Mouse (Mus musculus): ENCODE measurements around the gene Tmem217.
A peak's percentile ranks its signal among the peaks of the same experiment; 100 is the strongest.
"Not testable (repeated sequence)": the region's sequence is repeated elsewhere in the genome, so short reads cannot be mapped to it uniquely, and the experiment has no call there.

The Tmem217 gene

GRCm38 (mm10) chr17:29548994-29549393 lies 3.2 kb downstream of the Tmem217 start:
- DNase-seq (ENCODE audit: low spot score), result no peak

GRCm38 (mm10) chr17:29548494-29548893 lies 3.7 kb downstream of the Tmem217 start:
- no peak for DNase-seq (ENCODE audit: low spot score)

- DNase-seq (ENCODE audit: low spot score), result no peak
Observed at GRCm38 (mm10) chr17:29545241-29545640, 6.9 kb downstream of the Tmem217 start.

GRCm38 (mm10) chr17:29544064-29544463 lies 8.1 kb downstream of the Tmem217 start:
- no peak for DNase-seq (ENCODE audit: low spot score)

GRCm38 (mm10) chr17:29542831-29543690 lies 9.1 kb downstream of the Tmem217 start:
- no peak for DNase-seq (ENCODE audit: low spot score)

GRCm38 (mm10) chr17:29541419-29541818 lies 10.8 kb downstream of the Tmem217 start:
- peak; percentile 82 for DNase-seq (ENCODE audit: low spot score)

- DNase-seq (ENCODE audit: low spot score), result no peak
Observed at GRCm38 (mm10) chr17:29540426-29540825, 11.8 kb downstream of the Tmem217 start.

- no peak for DNase-seq (ENCODE audit: low spot score)
Observed at GRCm38 (mm10) chr17:29533866-29534265, 18.3 kb downstream of the Tmem217 start.

- no peak for DNase-seq (ENCODE audit: low spot score)
Observed at GRCm38 (mm10) chr17:29531757-29532384, 20.3 kb downstream of the Tmem217 start.

GRCm38 (mm10) chr17:29531278-29531677 lies 20.9 kb downstream of the Tmem217 start:
- no peak for DNase-seq (ENCODE audit: low spot score)

GRCm38 (mm10) chr17:29530508-29530907 lies 21.7 kb downstream of the Tmem217 start:
- DNase-seq (ENCODE audit: low spot score), result no peak

- no peak for DNase-seq (ENCODE audit: low spot score)
Observed at GRCm38 (mm10) chr17:29528568-29529187, 23.5 kb downstream of the Tmem217 start.

GRCm38 (mm10) chr17:29525613-29526012 lies 26.6 kb downstream of the Tmem217 start:
- DNase-seq (ENCODE audit: low spot score), result no peak

GRCm38 (mm10) chr17:29519731-29520130 lies 32.5 kb downstream of the Tmem217 start:
- DNase-seq (ENCODE audit: low spot score), result no peak

GRCm38 (mm10) chr17:29518665-29519064 lies 33.5 kb downstream of the Tmem217 start:
- DNase-seq (ENCODE audit: low spot score), result not testable (repeated sequence)

GRCm38 (mm10) chr17:29514435-29514834 lies 37.8 kb downstream of the Tmem217 start:
- DNase-seq (ENCODE audit: low spot score), result peak; percentile 27

- DNase-seq (ENCODE audit: low spot score), result peak; percentile 51
Observed at GRCm38 (mm10) chr17:29513044-29513730, 39.0 kb downstream of the Tmem217 start.

- DNase-seq (ENCODE audit: low spot score), result no peak
Observed at GRCm38 (mm10) chr17:29510691-29511090, 41.5 kb downstream of the Tmem217 start.

GRCm38 (mm10) chr17:29508927-29509608 lies 43.1 kb downstream of the Tmem217 start:
- no peak for DNase-seq (ENCODE audit: low spot score)

GRCm38 (mm10) chr17:29503700-29504099 lies 48.5 kb downstream of the Tmem217 start:
- no peak for DNase-seq (ENCODE audit: low spot score)
